Mouse (Mus musculus) lung, embryonic 14.5 days (tissue): ENCODE data around the gene Bicral. TPM values are rescaled to one million over a fixed set of nuclear protein-coding genes. Genes with fewer than 3 reads are reported as not detected.
"Not testable (repeated sequence)": the region's sequence is repeated elsewhere in the genome, so short reads cannot be mapped to it uniquely, and the experiment has no call there.

Experiments
- ATAC-seq: fragments of 200-750 bp; cut with Nextera tagmentation; 2 replicates; pipeline ENCODE4 v1.8.0; 2017; ENCODE audit warnings: mild to moderate bottlenecking, moderate TSS enrichment, moderate library complexity; ENCODE audit not compliant: insufficient read depth
- DNase-seq: peaks from one replicate; pipeline ENCODE4 v3.0.0-alpha.2; 2015
- H3K27ac ChIP-seq: fragments of 300-500 bp; sonication (generic); 2 replicates; pipeline ENCODE4 v1.5.1; 2014; ENCODE audit warnings: low read depth, mild to moderate bottlenecking, moderate library complexity
- H3K27me3 ChIP-seq: fragments of 300-500 bp; sonication (generic); 2 replicates; pipeline ENCODE4 v1.6.1; 2014; ENCODE audit warnings: low read length, control low read depth; ENCODE audit not compliant: insufficient read depth
- H3K36me3 ChIP-seq: fragments of 300-500 bp; sonication (generic); 2 replicates; pipeline ENCODE4 v1.6.1; 2014; ENCODE audit warnings: control low read depth; ENCODE audit not compliant: insufficient read depth
- H3K4me1 ChIP-seq: fragments of 300-500 bp; sonication (generic); 2 replicates; pipeline ENCODE4 v1.6.1; 2014; ENCODE audit warnings: antibody characterized with exemption, control low read depth; ENCODE audit not compliant: insufficient read depth
- H3K4me2 ChIP-seq: fragments of 300-500 bp; sonication (generic); 2 replicates; pipeline ENCODE4 v1.6.1; 2014; ENCODE audit warnings: mild to moderate bottlenecking
- H3K4me3 ChIP-seq: fragments of 300-500 bp; sonication (generic); 2 replicates; pipeline ENCODE4 v1.5.1; 2014; ENCODE audit warnings: low read depth, low read length
- H3K9ac ChIP-seq: fragments of 300-500 bp; sonication (generic); 2 replicates; pipeline ENCODE4 v1.6.1; 2014
- H3K9me3 ChIP-seq: fragments of 300-500 bp; sonication (generic); 2 replicates; pipeline ENCODE4 v1.6.1; 2016; ENCODE audit warnings: low read depth, low read length, control low read depth
- CTCF ChIP-seq: IDR thresholded peaks from 2 replicates; pipeline ENCODE4 v1.5.1; 2016; ENCODE audit warnings: antibody characterized with exemption, low read depth
- WGBS: fragments of 180-500 bp; shearing (Covaris S2); extraction: QIAGEN DNeasy Blood & Tissue Kit; methylation state at CpG from one replicate; pipeline ENCODE4 v1.1.7; 2014; 5-methylcytosine and 5-hydroxymethylcytosine counted together
- polyA plus RNA-seq: library from polyadenylated mRNA; unstranded; fragments of >200 nt; fragmentation: Nextera tagmentation; extraction: Ambion mirVana; gene quantifications from 2 replicates; pipeline ENCODE4 v1.2.1, GENCODE M21; 2014

The Bicral gene
- polyA plus RNA-seq, 1 experiment from 2014 or later = 6.5 TPM

GRCm38 (mm10) chr17:46771616-46772015 is 86.7 kb downstream of the Bicral start:
- peak overlapping the region; percentile 86; the same call in 1 of the 2 replicates for H3K27ac ChIP-seq
- no peak for DNase-seq
- H3K4me3 ChIP-seq = peak overlapping the region; percentile 91
- peaks cover 27% of the 10 kb centered on the region for H3K36me3 ChIP-seq
- no peaks in the 10 kb centered on the region for H3K27me3 ChIP-seq
- WGBS = 52% methylated on average over 17 of the region's 17 CpGs
- no peaks in the 10 kb centered on the region for H3K9me3 ChIP-seq
- peak overlapping the region; percentile 79 for H3K9ac ChIP-seq
- no peak for TF ChIP-seq CTCF
- ATAC-seq = no peak
- peak overlapping the region; percentile 75 for H3K4me2 ChIP-seq
- H3K4me1 ChIP-seq = peaks cover 5% of the 10 kb centered on the region; the same call in 1 of the 2 replicates

GRCm38 (mm10) chr17:46771025-46771424 is 87.3 kb downstream of the Bicral start:
- no peak overlapping the region for H3K27ac ChIP-seq
- ATAC-seq = no peak
- H3K27me3 ChIP-seq = no peaks in the 10 kb centered on the region
- H3K9ac ChIP-seq = no peak overlapping the region
- no peaks in the 10 kb centered on the region for H3K9me3 ChIP-seq
- peaks cover 5% of the 10 kb centered on the region; the same call in 1 of the 2 replicates for H3K4me1 ChIP-seq
- H3K36me3 ChIP-seq = peaks cover 21% of the 10 kb centered on the region
- H3K4me3 ChIP-seq = no peak overlapping the region
- peak; percentile 28 for TF ChIP-seq CTCF
- peak; percentile 37 for DNase-seq
- 82% methylated on average over 4 of the region's 4 CpGs for WGBS
- no peak overlapping the region for H3K4me2 ChIP-seq

- Histone ChIP-seq H3K4me3 (no peak overlapping the region), H3K4me1 (peaks cover 5% of the 10 kb centered on the region; the same call in 1 of the 2 replicates), H3K36me3 (peaks cover 16% of the 10 kb centered on the region), H3K9ac (no peak overlapping the region), H3K27me3 (no peaks in the 10 kb centered on the region), H3K27ac (no peak overlapping the region), H3K9me3 (no peaks in the 10 kb centered on the region), H3K4me2 (no peak overlapping the region)
- DNase-seq (no peak), ATAC-seq (no peak)
- WGBS = 84% methylated on average over 11 of the region's 11 CpGs
- TF ChIP-seq CTCF = no peak
These were observed 87.7 kb downstream of the Bicral start for GRCm38 (mm10) chr17:46770546-46770945.

- DNase-seq (no peak), ATAC-seq (no peak)
- Histone ChIP-seq H3K27me3 (no peaks in the 10 kb centered on the region), H3K4me3 (no peak overlapping the region), H3K9ac (no peak overlapping the region), H3K4me2 (no peak overlapping the region), H3K36me3 (no peaks in the 10 kb centered on the region), H3K4me1 (peaks cover 5% of the 10 kb centered on the region; the same call in 1 of the 2 replicates), H3K9me3 (no peaks in the 10 kb centered on the region), H3K27ac (no peak overlapping the region)
- TF ChIP-seq CTCF = no peak
- 47% methylated on average over 8 of the region's 8 CpGs for WGBS
These were observed 90.4 kb downstream of the Bicral start for GRCm38 (mm10) chr17:46767868-46768267.

- not testable (repeated sequence) for H3K4me2 ChIP-seq, H3K9me3 ChIP-seq, DNase-seq, H3K27me3 ChIP-seq, H3K27ac ChIP-seq, H3K9ac ChIP-seq, H3K4me3 ChIP-seq, H3K36me3 ChIP-seq, H3K4me1 ChIP-seq, ATAC-seq
- 53% methylated on average over 8 of the region's 9 CpGs for WGBS
These were observed 93.4 kb downstream of the Bicral start for GRCm38 (mm10) chr17:46764916-46765315.

GRCm38 (mm10) chr17:46763544-46763943 is 94.7 kb downstream of the Bicral start, which contains the start of gene Ptcra:
TSS of gene Ptcra (minus strand) at chr17:46763712.
- ATAC-seq = no peak
- no peak for TF ChIP-seq CTCF
- Histone ChIP-seq H3K4me3 (no peak within 1 kb of the TSS), H3K9ac (no peak within 1 kb of the TSS), H3K36me3 (no peaks in the 10 kb centered on the region), H3K4me2 (no peak within 1 kb of the TSS), H3K9me3 (no peaks in the 10 kb centered on the region), H3K27ac (no peak within 1 kb of the TSS), H3K4me1 (no peaks in the 10 kb centered on the region), H3K27me3 (no peaks in the 10 kb centered on the region)
- DNase-seq = no peak
- 83% methylated on average over 2 of the region's 2 CpGs for WGBS

- no peak for TF ChIP-seq CTCF
- DNase-seq (no peak), ATAC-seq (no peak)
- no peaks in the 10 kb centered on the region for H3K4me1 ChIP-seq
- H3K36me3 ChIP-seq = no peaks in the 10 kb centered on the region
- H3K4me3 ChIP-seq = no peak overlapping the region
- H3K9me3 ChIP-seq = no peaks in the 10 kb centered on the region
- no peak overlapping the region for H3K9ac ChIP-seq
- WGBS = 74% methylated on average over 12 of the region's 12 CpGs
- H3K27me3 ChIP-seq = no peaks in the 10 kb centered on the region
- no peak overlapping the region for H3K4me2 ChIP-seq
- H3K27ac ChIP-seq = no peak overlapping the region
These were observed 99.5 kb downstream of the Bicral start for GRCm38 (mm10) chr17:46758753-46759152.
